Mouse (Mus musculus) cerebellum, adult 2 months (tissue): ENCODE data around the gene Tbc1d4.

ENCODE experiments used
- CTCF ChIP-seq: fragments of 200-500 bp; IDR thresholded peaks from 2 replicates; pipeline ENCODE4 v1.5.1; 2011; ENCODE audit warnings: low read depth, mild to moderate bottlenecking, control low read depth, low read length, moderate library complexity, borderline replicate concordance; ENCODE audit not compliant: insufficient read depth
- POLR2A ChIP-seq: fragments of 200-500 bp; IDR thresholded peaks from 2 replicates; pipeline ENCODE4 v1.6.1; 2011; ENCODE audit warnings: low read length, control low read depth, borderline replicate concordance; ENCODE audit not compliant: insufficient read depth

DNA sequence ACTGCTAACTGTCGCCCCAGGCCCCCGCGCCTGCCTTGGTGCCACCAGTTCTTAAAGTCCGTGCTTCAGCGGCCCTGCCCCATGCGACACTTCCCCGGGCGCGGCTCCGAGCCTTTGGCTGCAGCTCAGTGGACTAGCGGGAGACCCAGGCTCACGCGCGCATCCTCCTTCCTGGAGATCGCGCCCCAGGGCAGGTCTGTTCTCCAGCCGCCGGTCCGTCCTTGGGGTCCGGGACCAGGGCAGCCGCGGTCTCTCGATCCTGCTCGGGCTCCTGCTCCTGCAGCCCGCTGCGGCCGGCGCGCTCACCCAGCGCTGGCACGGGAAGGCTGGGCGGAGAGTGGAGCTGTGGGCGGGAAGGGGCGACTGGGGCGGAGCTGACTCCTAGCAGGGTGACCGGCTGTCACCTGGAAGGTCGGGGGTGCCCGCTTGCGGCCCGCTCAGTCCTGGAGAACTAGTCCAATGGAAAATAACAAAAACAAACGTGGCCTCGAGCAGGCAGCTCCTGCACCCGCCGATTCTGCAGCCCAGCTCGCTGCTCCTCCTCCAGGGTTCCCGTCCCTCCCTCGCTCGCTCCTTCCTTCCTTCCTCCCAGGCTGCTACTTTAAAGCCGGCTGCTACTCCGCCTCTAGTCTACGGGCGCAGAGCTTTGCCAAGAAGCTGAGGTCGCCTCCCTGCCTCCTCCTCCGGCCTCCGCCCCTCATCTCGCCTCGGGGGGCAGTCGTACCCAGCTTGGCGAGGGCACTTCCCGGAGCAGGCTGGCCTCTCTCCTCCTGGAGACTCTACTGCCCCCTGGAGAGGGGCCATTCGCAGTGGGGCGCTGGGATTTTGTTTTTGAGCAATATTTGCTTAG, at the start of gene Tbc1d4:
- TF ChIP-seq CTCF (peak; percentile 36; the same call in 1 of the 2 replicates), POLR2A (peak; percentile 66)
